In the genomic region with DNA sequence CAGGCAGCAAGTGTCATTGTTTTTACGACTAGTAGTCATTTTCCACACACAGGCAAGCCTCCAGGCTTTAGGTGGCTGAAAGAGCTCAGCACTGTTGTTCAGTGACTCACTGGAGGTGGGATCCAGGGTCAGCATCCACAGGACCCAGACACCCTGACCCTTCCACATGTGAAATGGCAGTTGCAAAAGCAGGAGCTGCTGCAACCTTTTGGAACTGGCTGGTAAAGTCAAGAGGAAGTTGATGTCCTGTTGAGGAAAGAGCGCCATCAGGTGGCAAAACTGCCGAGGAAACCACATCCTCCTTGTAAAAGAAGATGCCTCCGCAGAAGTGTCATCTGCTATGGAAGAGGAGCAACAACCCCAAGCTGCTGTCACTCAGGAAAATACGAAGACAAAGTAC, we compare ENCODE assay signal across 9 mouse cellular contexts. TPM values are rescaled to one million over a fixed set of nuclear protein-coding genes. Genes with fewer than 3 reads are reported as not detected.
DNase-seq lines count a peak whose midpoint lies in the region; ATAC-seq and TF ChIP-seq lines count a peak whose summit lies in the region.
"Had no signal": no experiment of that assay in that cellular context is flagged by ENCODE, and none has a peak within 500 bp of the region (broad histone marks: within the 10 kb centered on the region; RNA-seq: fewer than 3 reads in every experiment).

No protein-coding gene starts in this region.

- no peak for ATAC-seq in hindbrain, embryonic 12.5 days (ENCODE audit: low FRiP score)

- H3K4me3 ChIP-seq in ES-E14 (ENCODE audit: insufficient read depth in 1 of 2, low read depth in 1 of 2, low read length in 2 of 2, poor library complexity in 1 of 2, severe bottlenecking in 1 of 2) = no peak overlapping the region
- no peak overlapping the region for H3K4me3 ChIP-seq in hindbrain, embryonic 12.5 days
- H3K4me3 ChIP-seq in hindbrain, embryonic 10.5 days = no peak overlapping the region

- H3K9me3 ChIP-seq in ES-E14 (ENCODE audit: control insufficient read depth, insufficient read depth, low read depth, low read length) = no peaks in the 10 kb centered on the region
- no peaks in the 10 kb centered on the region for H3K9me3 ChIP-seq in hindbrain, embryonic 12.5 days (replicated peaks)
- peaks cover 4% of the 10 kb centered on the region; the same call in 1 of the 2 replicates for H3K9me3 ChIP-seq in hindbrain, embryonic 10.5 days

- no peak overlapping the region for H3K9ac ChIP-seq in ES-E14 (ENCODE audit: insufficient read depth, low read depth, low read length, poor library complexity, severe bottlenecking)
- no peak overlapping the region for H3K9ac ChIP-seq in hindbrain, embryonic 12.5 days

- 80% methylated on average over 5 of the region's 5 CpGs for whole genome bisulfite sequencing in hindbrain, embryonic 12.5 days
- WGBS in hindbrain, embryonic 10.5 days = 80% methylated on average over 5 of the region's 5 CpGs

- H3K36me3 ChIP-seq in ES-E14 (ENCODE audit: control insufficient read depth, insufficient read depth, low read length, poor library complexity, severe bottlenecking) = no peaks in the 10 kb centered on the region
- no peaks in the 10 kb centered on the region for H3K36me3 ChIP-seq in hindbrain, embryonic 12.5 days
- no peaks in the 10 kb centered on the region for H3K36me3 ChIP-seq in hindbrain, embryonic 10.5 days

- H3K4me1 ChIP-seq in ES-E14 (ENCODE audit: control insufficient read depth in 2 of 2, insufficient read depth in 2 of 2, low read length in 2 of 2, poor library complexity in 1 of 2) = peaks cover 0 to 10% of the 10 kb centered on the region in 2 experiments; a peak in 2 of 4 replicates
- no peaks in the 10 kb centered on the region for H3K4me1 ChIP-seq in hindbrain, embryonic 12.5 days
- peaks cover 2% of the 10 kb centered on the region; the same call in 1 of the 2 replicates for H3K4me1 ChIP-seq in hindbrain, embryonic 10.5 days (replicated peaks)

- DNase-seq in left cerebral cortex, postnatal 14 days (ENCODE audit: low spot score in 2 of 2) = peak; percentile 38 to 40
- no peak for DNase-seq in left cerebral cortex, adult 11 months (ENCODE audit: low spot score)
- DNase-seq in ES-E14 (ENCODE audit: low read depth, low spot score) = no peak
- peak; percentile 28 for DNase-seq in c-Kit-positive CD71-positive TER-119-negative erythroid progenitor cells, embryonic 14.5 days (ENCODE audit: low read depth)
- peak; percentile 15 to 28 for DNase-seq in thymus, adult 18-20 months
- DNase-seq in retina, embryonic 14.5 days (ENCODE audit: low spot score) = no peak
- no peak for DNase-seq in hindbrain, embryonic 10.5 days (ENCODE audit: low spot score)

- no peak overlapping the region for H3K4me2 ChIP-seq in hindbrain, embryonic 12.5 days (replicated peaks)

- in situ Hi-C loops in ES-E14 (cut with MboI; ENCODE audit: low sequenced_read_pairs in 2 of 2, unreplicated experiment in 2 of 2) = loop anchor here in 1 of 2 experiments (25.0 kb wide), 1 partner anchor 286 kb away; a partner anchor contains a TSS

- intact Hi-C loops in left cerebral cortex, postnatal 14 days (cut with DNase I) = no loop called here

- H3K27me3 ChIP-seq in hindbrain, embryonic 12.5 days = peaks cover 17% of the 10 kb centered on the region
- peaks cover 13% of the 10 kb centered on the region for H3K27me3 ChIP-seq in hindbrain, embryonic 10.5 days (ENCODE audit: insufficient read depth, poor library complexity, severe bottlenecking)

- no peak overlapping the region for H3K27ac ChIP-seq in ES-E14 (ENCODE audit: insufficient read depth, low read depth, low read length, poor library complexity, severe bottlenecking)
- no peak overlapping the region for H3K27ac ChIP-seq in hindbrain, embryonic 12.5 days
- no peak overlapping the region for H3K27ac ChIP-seq in hindbrain, embryonic 10.5 days

TF ChIP-seq in ES-E14, 5 proteins besides CTCF, POLR2A, EP300 and RAD21:
- TF ChIP-seq ZC3H11A (IDR thresholded peaks at IDR 0.05; ENCODE audit: borderline replicate concordance, low read depth, low read length) = 0 out of 2 replicates have a peak, but pooled peaks have one; percentile 5
- no peak for TF ChIP-seq MAFK (IDR thresholded peaks at IDR 0.05; ENCODE audit: insufficient read depth, low read depth, low read length)
- TF ChIP-seq HCFC1 (IDR thresholded peaks at IDR 0.05; ENCODE audit: borderline replicate concordance, insufficient read depth, low read length) = no peak
- TF ChIP-seq ZNF384 (IDR thresholded peaks at IDR 0.05; ENCODE audit: low read depth, low read length) = no peak
TF ChIP-seq in ES-E14: peak in this region for 1.

RNA-seq across cellular contexts. Expression of a gene that starts 18.7 kb away (rescaled TPM):
- total RNA-seq in left cerebral cortex, postnatal 14 days (2021) = 1 to 10 TPM in 1 of 2 experiments, under 1 TPM in 1; 0.70 to 1.1 TPM
- total RNA-seq in ES-E14 (2012; rRNA removed) = 0.36 TPM in 1 of 2 replicates, not detected in the other
- 0.16 and 1.1 TPM in 2 replicates for polyA plus RNA-seq in hindbrain, embryonic 12.5 days (2016; fragmentation: Nextera tagmentation; extraction: Ambion mirVana)
- polyA plus RNA-seq in hindbrain, embryonic 10.5 days (2016; fragmentation: Nextera tagmentation; extraction: Ambion mirVana) = 0.11 and 0.27 TPM in 2 replicates
- polyA plus RNA-seq: spleen, adult 2 months had no signal

RNA-seq across cellular contexts. Expression of a gene that starts 31.8 kb away (rescaled TPM):
- 10 to 100 TPM; 49.6 to 54.3 TPM for total RNA-seq in left cerebral cortex, postnatal 14 days (2021)
- 54.7 and 57.9 TPM in 2 replicates for total RNA-seq in ES-E14 (2012; rRNA removed)
- 104 and 113 TPM in 2 replicates for polyA plus RNA-seq in hindbrain, embryonic 12.5 days (2016; fragmentation: Nextera tagmentation; extraction: Ambion mirVana)
- polyA plus RNA-seq in hindbrain, embryonic 10.5 days (2016; fragmentation: Nextera tagmentation; extraction: Ambion mirVana) = 54.4 and 58.3 TPM in 2 replicates

Comparison
In these comparisons a context has a peak if more than half of its experiments do, and no peak if none do; other contexts are left out.
1. DNase-seq: peak in left cerebral cortex, postnatal 14 days (2 of 2), c-Kit-positive CD71-positive TER-119-negative erythroid progenitor cells, embryonic 14.5 days (single experiment) and thymus, adult 18-20 months (2 of 2); none in left cerebral cortex, adult 11 months (single experiment), ES-E14 (single experiment), retina, embryonic 14.5 days (single experiment) and hindbrain, embryonic 10.5 days (single experiment).